Mouse (Mus musculus): ENCODE measurements around the gene AC109138.7. TPM values are rescaled to one million over a fixed set of nuclear protein-coding genes. Genes with fewer than 3 reads are reported as not detected.

Gene AC109138.7
- total and polyA plus RNA-seq, 3 experiments: not detected

- no peak for DNase-seq
Observed at GRCm38 (mm10) chr19:4217140-4217539, 3.0 kb downstream of the AC109138.7 start.

- DNase-seq: no peak
Observed at GRCm38 (mm10) chr19:4217855-4218254, 3.7 kb downstream of the AC109138.7 start.

- no peak for DNase-seq
Observed at GRCm38 (mm10) chr19:4218293-4218692, 4.1 kb downstream of the AC109138.7 start.

- DNase-seq: no peak
Observed at GRCm38 (mm10) chr19:4218784-4219183, 4.6 kb downstream of the AC109138.7 start.

- no peak for DNase-seq
Observed at GRCm38 (mm10) chr19:4219943-4220342, 5.8 kb downstream of the AC109138.7 start.

GRCm38 (mm10) chr19:4220416-4220815 lies 6.3 kb downstream of the AC109138.7 start:
- DNase-seq: no peak

- DNase-seq: no peak
Observed at GRCm38 (mm10) chr19:4220957-4221743, 7.0 kb downstream of the AC109138.7 start.

GRCm38 (mm10) chr19:4222165-4222564 lies 8.0 kb downstream of the AC109138.7 start:
- DNase-seq: peak; percentile 62

GRCm38 (mm10) chr19:4226779-4227178 lies 12.6 kb downstream of the AC109138.7 start:
- no peak for DNase-seq

- no peak for DNase-seq
Observed at GRCm38 (mm10) chr19:4227446-4227845, 13.3 kb downstream of the AC109138.7 start.

GRCm38 (mm10) chr19:4227894-4228678 lies 13.9 kb downstream of the AC109138.7 start:
- peak; percentile 79 for DNase-seq

GRCm38 (mm10) chr19:4228891-4229290 lies 14.7 kb downstream of the AC109138.7 start:
- DNase-seq: no peak

- peak; percentile 29 for DNase-seq
Observed at GRCm38 (mm10) chr19:4229451-4230076, 15.4 kb downstream of the AC109138.7 start.

GRCm38 (mm10) chr19:4230415-4230814 lies 16.3 kb downstream of the AC109138.7 start:
- peak; percentile 86 for DNase-seq

- peak; percentile 99 for DNase-seq
Observed at GRCm38 (mm10) chr19:4231253-4232185, 17.4 kb downstream of the AC109138.7 start, which contains the start of gene Pold4. Pold4 (plus strand) TSS chr19:4231899.

- DNase-seq: no peak
Observed at GRCm38 (mm10) chr19:4232186-4232572, 18.0 kb downstream of the AC109138.7 start.

GRCm38 (mm10) chr19:4232651-4233050 lies 18.5 kb downstream of the AC109138.7 start:
- no peak for DNase-seq

- DNase-seq: no peak
Observed at GRCm38 (mm10) chr19:4234548-4234947, 20.4 kb downstream of the AC109138.7 start.

GRCm38 (mm10) chr19:4240247-4240668 lies 26.1 kb downstream of the AC109138.7 start:
- no peak for DNase-seq

GRCm38 (mm10) chr19:4242416-4242815 lies 28.3 kb downstream of the AC109138.7 start:
- no peak for DNase-seq

- no peak for DNase-seq
Observed at GRCm38 (mm10) chr19:4244775-4245174, 30.6 kb downstream of the AC109138.7 start.

Data from adrenal gland, adult 2 months (tissue).